Mouse (Mus musculus) c-Kit-positive CD71-negative TER-119-negative erythroid progenitor cells, embryonic 14.5 days (primary cell): Measurements from ENCODE around the gene Tmie.

Experiments
- DNase-seq: peaks from one replicate; pipeline ENCODE4 v3.0.0-alpha.2; 2013; ENCODE audit warnings: low read depth

Tmie gene

DNA sequence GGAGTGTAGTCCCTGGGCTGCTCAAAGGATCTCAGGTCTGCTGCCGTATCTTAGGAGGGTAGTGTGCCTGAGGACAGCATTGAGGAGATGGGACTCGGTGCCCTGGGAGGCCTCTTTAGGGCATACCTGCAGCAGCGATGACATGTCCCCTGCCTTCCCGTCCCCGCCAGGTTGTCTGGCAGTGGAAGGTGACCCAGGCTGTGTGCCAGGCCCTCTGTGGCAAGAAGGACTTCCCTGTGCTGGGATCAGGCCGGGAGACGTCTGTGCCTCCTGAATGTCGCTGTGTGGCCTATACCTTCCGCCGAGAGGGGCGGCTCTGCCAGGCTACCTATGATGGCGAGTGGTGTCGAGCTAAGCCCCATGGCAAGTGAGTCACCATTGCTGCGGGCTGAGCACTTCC lies 9.0 kb upstream of the Tmie start:
- DNase-seq, result no peak

DNA sequence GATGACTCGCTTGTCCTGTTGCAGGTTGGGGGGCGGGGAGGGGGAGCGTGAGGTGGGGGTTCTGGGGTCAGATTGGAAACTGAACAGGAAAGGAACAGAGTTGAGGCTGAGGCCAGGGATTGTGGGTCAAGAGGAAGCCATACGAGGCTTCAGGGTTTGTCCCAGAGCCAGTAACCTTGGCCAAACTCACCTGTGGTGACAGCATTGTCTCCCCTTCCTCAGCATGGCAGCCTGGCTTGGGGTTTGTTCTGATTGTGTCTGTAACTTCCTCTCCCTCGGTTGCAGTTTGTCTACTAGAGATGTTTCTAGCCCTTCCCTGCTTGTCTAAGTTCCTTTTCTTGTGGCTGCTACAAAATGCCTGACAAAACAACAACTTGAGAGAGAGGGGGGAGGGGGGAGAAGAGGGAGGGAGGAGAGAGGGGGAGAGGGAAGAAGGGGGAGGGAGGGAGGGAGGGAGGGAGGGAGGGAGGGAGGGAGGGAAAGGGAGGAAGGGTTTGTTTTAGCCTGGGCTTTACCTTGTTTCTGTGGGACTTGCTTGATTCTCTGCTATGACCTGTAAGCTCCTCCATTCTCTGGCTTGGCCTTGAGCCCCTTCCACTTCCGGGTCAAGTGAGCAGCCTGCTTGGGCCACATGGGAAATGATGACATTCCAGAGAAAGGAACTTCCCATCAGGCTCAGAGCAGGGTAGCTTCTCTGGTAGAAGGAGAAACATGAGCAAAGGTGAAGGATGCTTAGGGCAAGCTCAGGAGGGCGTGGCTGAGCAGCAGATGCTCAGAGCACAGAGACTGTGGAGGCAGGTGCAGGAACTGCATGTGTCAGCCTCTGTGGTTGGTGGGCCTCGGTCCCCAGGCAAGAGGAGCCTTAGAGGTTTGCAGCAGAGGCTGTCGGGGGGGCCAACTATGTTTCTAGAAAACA lies 7.7 kb upstream of the Tmie start:
- DNase-seq, result no peak

DNA sequence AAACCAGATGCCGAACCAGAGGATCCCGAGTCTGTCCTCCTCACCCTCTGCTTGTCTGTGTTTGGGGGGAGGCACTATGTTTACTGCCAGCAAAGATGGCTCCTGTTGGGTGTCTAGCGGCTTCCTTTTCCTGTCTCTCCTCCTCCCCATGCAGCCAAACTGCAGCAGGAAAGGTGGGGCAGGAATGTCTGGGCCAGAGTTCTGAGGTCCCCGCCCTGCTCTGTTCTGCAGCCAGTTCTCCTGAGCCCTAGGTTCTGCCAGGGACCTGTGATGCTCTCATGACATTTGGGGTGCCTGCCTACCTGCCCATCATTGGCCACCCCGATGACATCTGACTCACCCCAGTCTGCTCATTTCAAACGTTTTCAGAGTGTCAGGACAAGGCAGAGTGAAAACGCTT lies 2.0 kb upstream of the Tmie start:
- DNase-seq, result no peak

GRCm38 (mm10) chr9:110880772-110881171 lies 859 bp upstream of the Tmie start:
- no peak for DNase-seq

- no peak for DNase-seq
Observed at GRCm38 (mm10) chr9:110879191-110879920, 557 bp downstream of the Tmie start, which contains the start of gene Als2cl. Gene Als2cl, plus strand, starts transcription at chr9:110879870.

GRCm38 (mm10) chr9:110877888-110878287 lies 2.0 kb downstream of the Tmie start:
- no peak for DNase-seq

DNA sequence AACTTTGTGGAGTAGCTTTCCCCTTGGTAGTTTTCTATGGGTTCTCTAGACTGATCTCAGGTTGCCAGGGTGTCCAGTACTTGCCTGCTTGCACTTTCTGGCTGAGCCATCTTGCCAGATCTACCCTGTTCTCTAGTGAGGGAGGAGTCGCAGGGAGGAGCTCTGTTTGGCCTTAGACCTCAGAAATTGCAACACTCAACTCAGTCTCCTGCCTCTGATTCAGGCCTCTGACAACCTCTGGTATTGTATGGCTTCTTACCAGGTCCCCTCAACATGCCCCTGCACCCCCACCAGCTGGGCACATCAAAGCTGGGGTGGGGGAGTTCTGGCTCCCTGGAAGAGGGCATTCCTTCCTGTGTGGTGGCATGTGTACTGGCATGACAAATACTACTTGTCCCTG lies 2.6 kb downstream of the Tmie start:
- DNase-seq, result no peak

DNA sequence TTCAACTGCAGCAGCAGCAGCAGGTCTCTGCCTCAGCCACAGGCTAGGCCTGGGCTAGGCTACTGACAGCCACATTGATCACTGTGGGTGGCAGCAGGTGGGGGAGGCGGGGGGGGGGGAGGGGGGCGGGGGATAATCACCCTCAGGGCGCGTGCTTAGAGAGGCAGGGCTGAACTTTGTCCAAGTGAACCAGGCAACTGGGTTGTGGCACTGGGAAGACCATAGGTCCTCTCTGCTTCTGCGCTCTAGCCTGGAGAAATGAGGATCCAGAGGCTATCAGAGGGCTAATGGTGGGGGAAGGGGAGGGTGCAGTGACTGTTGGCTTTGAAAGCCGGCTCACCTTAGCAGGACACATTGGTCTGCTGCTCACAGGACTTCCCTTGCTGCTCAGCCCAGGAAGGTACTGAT lies 4.6 kb downstream of the Tmie start:
- DNase-seq, result no peak

DNA sequence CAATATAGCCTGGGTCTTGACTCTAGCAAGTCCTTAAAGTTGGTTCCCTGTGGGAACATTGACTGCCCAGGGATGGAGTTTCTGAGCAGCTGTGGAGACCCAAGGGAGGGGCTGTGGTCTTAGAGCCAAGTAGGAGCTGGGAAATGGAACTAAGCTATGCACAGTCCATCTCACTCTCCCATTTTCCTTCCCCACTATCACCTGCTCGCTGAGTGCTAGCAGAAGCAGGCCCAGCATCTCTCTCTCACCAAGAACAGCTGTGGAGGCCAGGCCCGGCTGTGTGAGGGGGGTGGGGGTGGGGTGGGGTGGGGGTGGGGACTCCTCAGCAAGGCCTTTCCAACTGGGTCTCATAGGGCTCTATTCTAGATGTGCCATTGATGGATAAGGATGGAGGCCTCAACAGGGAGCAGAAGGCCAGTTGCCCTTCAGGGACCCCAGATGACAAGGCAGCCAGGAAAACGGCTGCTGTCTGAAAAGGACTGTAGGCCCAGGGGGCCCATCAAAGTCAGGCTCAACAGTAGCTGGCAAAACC lies 5.2 kb downstream of the Tmie start:
- DNase-seq, result no peak

DNA sequence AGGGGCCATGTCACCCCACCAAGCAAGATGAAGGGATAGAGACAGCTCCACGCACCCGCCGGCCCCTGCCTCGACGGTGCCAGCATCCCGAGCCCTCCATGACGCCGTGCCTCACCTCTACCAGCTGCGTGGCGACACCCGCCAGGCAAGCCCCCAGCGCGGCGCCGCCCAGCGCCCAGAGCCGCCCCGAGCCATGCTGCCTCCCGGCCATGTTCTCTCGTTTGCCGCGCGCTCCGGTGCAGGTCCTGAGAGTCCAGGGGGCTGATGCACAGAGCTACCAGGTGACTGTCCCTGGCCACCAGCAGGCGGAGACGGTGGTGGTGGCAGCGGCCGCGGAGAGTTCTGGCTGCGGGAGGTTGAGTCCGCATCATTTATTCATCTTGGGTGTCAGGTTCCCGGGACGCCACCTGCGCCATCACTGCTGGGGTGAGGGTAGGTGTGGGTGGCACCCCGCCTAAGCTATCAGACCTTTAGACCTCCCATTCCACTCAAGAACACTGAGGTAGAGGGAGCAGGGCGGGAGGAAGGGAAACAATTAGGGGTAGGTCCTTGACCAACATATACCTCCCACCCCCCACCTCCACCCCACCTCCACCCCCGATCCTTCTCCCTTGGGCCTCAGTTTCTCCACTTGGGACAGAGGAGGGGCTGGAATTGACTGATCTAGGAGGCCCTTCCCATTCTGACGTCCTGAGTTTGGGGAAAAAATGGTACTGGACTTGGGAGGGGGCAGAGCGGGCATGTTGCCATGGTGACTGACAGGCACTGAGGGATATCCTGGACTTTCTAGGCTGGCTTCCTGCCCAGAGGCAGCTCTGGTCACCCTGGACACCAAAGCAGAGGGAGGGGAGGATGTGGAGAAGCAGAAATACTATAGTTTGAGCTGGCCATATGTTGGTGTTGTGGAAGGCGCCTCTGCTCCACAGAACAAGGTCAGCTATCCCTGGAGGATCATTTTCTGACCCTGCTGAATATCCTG lies 5.9 kb downstream of the Tmie start:
- no peak for DNase-seq

DNA sequence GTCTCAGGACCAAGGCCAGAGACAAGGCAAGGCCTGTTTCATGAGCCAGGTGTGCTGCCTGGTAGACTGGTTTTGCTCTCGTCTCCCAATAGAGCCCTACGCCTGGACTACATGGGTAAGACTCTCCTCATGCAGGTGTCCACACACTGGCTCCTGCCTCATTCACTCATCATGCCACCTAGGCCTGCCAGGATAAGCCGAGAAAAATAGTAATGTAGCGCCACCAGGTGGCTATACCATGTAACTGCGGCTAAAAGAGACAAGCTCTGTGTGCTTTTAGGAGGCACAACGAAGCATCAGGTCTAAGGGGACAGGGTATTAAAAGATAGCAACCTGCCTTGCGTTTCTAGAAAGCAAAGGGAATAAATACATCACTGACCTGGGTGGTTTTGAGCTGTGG lies 8.9 kb downstream of the Tmie start:
- DNase-seq, result peak; percentile 55

GRCm38 (mm10) chr9:110858967-110859596 lies 20.8 kb downstream of the Tmie start:
- no peak for DNase-seq

GRCm38 (mm10) chr9:110858523-110858922 lies 21.4 kb downstream of the Tmie start:
- DNase-seq, result no peak

- no peak for DNase-seq
Observed at GRCm38 (mm10) chr9:110857781-110858472, 22.0 kb downstream of the Tmie start, which contains the start of gene Prss50. Gene Prss50, plus strand, starts transcription at chr9:110857967.

DNA sequence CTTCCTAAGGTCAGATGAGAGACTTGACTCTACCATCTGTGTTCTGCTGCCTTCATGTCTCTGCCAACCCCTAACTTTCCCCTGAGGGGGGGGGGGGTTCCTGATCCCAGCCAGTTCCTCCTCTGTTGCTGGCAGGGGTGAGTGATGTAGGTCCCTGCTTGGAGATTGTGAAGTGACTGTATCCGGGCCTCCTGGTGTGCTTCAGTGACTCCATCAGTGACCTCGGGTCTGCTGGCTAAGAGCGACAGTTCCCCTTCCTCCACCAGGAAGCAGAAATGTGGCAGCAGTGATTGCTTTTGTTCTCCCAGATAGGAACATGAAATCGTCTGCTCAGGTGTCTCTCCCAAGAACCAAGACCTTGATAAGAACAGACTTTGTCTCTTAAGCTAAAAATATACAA lies 23.0 kb downstream of the Tmie start:
- DNase-seq, result no peak

DNA sequence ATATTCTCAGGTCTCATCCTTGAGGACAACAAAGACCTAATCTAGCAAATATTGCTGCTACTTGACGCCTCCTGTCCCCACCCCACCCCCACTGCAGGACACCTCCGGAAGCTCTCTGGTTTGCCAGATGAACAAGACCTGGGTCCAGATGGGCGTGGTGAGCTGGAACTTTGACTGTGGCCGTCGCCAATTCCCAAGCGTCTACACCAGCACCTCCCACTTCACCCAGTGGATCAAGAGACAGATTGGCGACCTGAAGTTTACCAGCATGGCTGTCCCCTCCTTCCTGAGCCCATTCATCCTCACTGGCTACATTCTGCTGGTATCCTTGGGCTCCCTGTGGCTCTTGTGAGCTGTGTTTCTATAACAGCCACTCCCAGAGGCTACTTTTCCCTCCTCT lies 24.0 kb downstream of the Tmie start:
- no peak for DNase-seq

GRCm38 (mm10) chr9:110849162-110849561 lies 30.8 kb downstream of the Tmie start:
- DNase-seq, result no peak

GRCm38 (mm10) chr9:110844206-110844605 lies 35.7 kb downstream of the Tmie start, which contains the start of gene Prss46:
Gene Prss46, plus strand, starts transcription at chr9:110844506.
- no peak for DNase-seq

- DNase-seq, result no peak
Observed at GRCm38 (mm10) chr9:110841438-110841837, 38.5 kb downstream of the Tmie start.

DNA sequence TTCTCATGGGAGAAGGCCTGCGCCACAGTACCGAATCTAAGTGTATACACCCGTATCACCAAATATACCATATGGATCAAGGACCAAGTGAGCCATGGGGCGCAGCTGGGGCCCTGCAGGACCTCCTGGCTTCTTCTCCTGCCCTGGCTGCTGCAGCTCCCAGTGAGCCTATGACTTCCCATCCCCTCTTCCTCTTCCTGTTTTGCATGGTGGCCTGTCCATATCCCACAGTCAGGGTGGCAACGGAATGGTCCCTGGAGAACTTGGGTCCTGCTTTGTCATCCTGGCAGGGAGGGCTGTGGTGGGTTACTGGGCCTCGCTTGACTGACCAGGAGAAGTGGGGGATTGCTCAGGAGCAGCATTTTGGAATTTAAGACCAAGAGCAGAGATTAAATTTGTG lies 39.0 kb downstream of the Tmie start:
- no peak for DNase-seq

DNA sequence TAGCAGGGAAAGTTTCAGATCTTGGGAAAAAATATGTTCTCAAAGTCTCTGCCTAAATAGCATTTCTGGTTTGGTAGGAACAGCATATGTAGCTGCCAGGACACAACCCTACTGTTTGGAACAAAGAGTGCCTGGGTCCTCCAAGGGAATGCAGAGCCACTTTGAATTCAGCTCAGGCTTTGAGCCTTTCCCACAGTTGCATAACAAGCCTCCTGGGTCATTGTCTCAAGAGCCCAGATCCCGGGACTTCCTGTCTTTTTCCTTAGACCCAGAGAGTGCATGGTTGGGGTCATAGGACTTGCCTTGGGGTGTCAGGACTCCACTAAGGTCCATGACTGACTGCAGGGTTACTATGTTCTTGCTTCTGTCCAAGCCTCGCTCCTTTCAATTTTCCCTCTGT lies 43.8 kb downstream of the Tmie start:
- DNase-seq, result no peak
